Mouse (Mus musculus) myocyte (in vitro differentiated cells): ENCODE measurements around the gene Cyth2. TPM values are rescaled to one million over a fixed set of nuclear protein-coding genes. Genes with fewer than 3 reads are reported as not detected.

Experiments used
- H3K27me3 ChIP-seq: one replicate; pipeline ENCODE4 v1.6.1; 2011; ENCODE audit not compliant: control insufficient read depth, insufficient read depth, insufficient read length
- H3K36me3 ChIP-seq: one replicate; pipeline ENCODE4 v1.6.1; 2011; ENCODE audit not compliant: control insufficient read depth, insufficient read depth
- H3K4me2 ChIP-seq: one replicate; pipeline ENCODE4 v1.6.1; 2011; ENCODE audit warnings: low read depth, control low read depth
- H3K4me3 ChIP-seq: one replicate; pipeline ENCODE4 v1.5.1; 2011; ENCODE audit warnings: mild to moderate bottlenecking, control low read depth, moderate library complexity
- H3K79me2 ChIP-seq: one replicate; pipeline ENCODE4 v1.6.1; 2011; ENCODE audit not compliant: control insufficient read depth, insufficient read depth
- H3ac ChIP-seq: one replicate; pipeline ENCODE4 v1.6.1; 2011; ENCODE audit not compliant: control insufficient read depth, insufficient read length
- CEBPB ChIP-seq: IDR thresholded peaks from 2 replicates; pipeline ENCODE4 v1.6.1; 2011; ENCODE audit warnings: mild to moderate bottlenecking, moderate library complexity; ENCODE audit not compliant: poor library complexity, insufficient read depth, severe bottlenecking
- E2F4 ChIP-seq: IDR thresholded peaks from one replicate; pipeline ENCODE4 v1.6.1; 2011; ENCODE audit warnings: mild to moderate bottlenecking, control low read depth, moderate library complexity; ENCODE audit not compliant: insufficient read depth
- MAX ChIP-seq: IDR thresholded peaks from one replicate; pipeline ENCODE4 v1.6.1; 2011; ENCODE audit warnings: low read depth, mild to moderate bottlenecking, control low read depth
- MYOD1 ChIP-seq, 3 experiments: IDR thresholded peaks; one replicate each; pipeline ENCODE4 v1.6.1; 2011; ENCODE audit warnings: control low read depth in 2 of 3, low read depth in 2 of 3, mild to moderate bottlenecking in 2 of 3, moderate library complexity in 1 of 3; ENCODE audit not compliant: insufficient read length in 2 of 3, control insufficient read depth in 1 of 3
- MYOG ChIP-seq, 3 experiments: IDR thresholded peaks; one replicate each; pipeline ENCODE4 v1.6.1; 2011; ENCODE audit warnings: control low read depth in 2 of 3, low read depth in 2 of 3, mild to moderate bottlenecking in 2 of 3; ENCODE audit not compliant: insufficient read length in 2 of 3, control insufficient read depth in 1 of 3, insufficient read depth in 1 of 3
- POLR2A ChIP-seq: IDR thresholded peaks from one replicate; pipeline ENCODE4 v1.6.1; 2011; ENCODE audit warnings: low read depth, mild to moderate bottlenecking, control low read depth, moderate library complexity; ENCODE audit not compliant: insufficient read length
- POLR2AphosphoS2 ChIP-seq: IDR thresholded peaks from one replicate; pipeline ENCODE4 v1.6.1; 2011; ENCODE audit warnings: low read depth, control low read depth; ENCODE audit not compliant: insufficient read length
- REST ChIP-seq: IDR thresholded peaks from one replicate; pipeline ENCODE4 v1.6.1; 2011; ENCODE audit warnings: mild to moderate bottlenecking, control low read depth, moderate library complexity; ENCODE audit not compliant: insufficient read depth, insufficient read length
- SRF ChIP-seq: IDR thresholded peaks from one replicate; pipeline ENCODE4 v1.6.1; 2011; ENCODE audit warnings: low read depth; ENCODE audit not compliant: control insufficient read depth, insufficient read length
- TCF12 ChIP-seq: IDR thresholded peaks from one replicate; pipeline ENCODE4 v1.6.1; 2011; ENCODE audit warnings: mild to moderate bottlenecking, control low read depth; ENCODE audit not compliant: poor library complexity, insufficient read depth, severe bottlenecking
- TCF3 ChIP-seq: IDR thresholded peaks from one replicate; pipeline ENCODE4 v1.6.1; 2011; ENCODE audit warnings: low read depth, control low read depth; ENCODE audit not compliant: insufficient read length
- USF1 ChIP-seq: IDR thresholded peaks from one replicate; pipeline ENCODE4 v1.6.1; 2011; ENCODE audit warnings: low read depth, mild to moderate bottlenecking, control low read depth, moderate library complexity
- polyA plus RNA-seq: library from polyadenylated mRNA; unstranded; fragments of >200 nt; fragmentation: generic; extraction: Trizol; gene quantifications from one replicate; pipeline ENCODE4 v1.2.1, GENCODE M21; 2012; ENCODE audit warnings: missing spikeins

Cyth2 gene
- polyA plus RNA-seq, 1 experiment, result 145 TPM

GRCm38 (mm10) chr7:45765995-45766394 is 48.4 kb downstream of the Cyth2 start:
- H3K36me3 ChIP-seq, result no peaks in the 10 kb centered on the region
- H3ac ChIP-seq, result no peak overlapping the region
- no peak overlapping the region for H3K4me3 ChIP-seq
- no peak for TF ChIP-seq SRF
- TF ChIP-seq USF1, result no peak
- no peak for TF ChIP-seq E2F4
- no peak for TF ChIP-seq MYOD1 (IDR thresholded peaks at IDR 0.05; ENCODE audit: control insufficient read depth in 1 of 3, insufficient read length in 2 of 3, low read depth in 2 of 3)
- TF ChIP-seq TCF3, result no peak
- TF ChIP-seq MYOG (IDR thresholded peaks at IDR 0.05; ENCODE audit: control insufficient read depth in 1 of 3, insufficient read depth in 1 of 3, insufficient read length in 2 of 3, low read depth in 2 of 3), result no peak
- TF ChIP-seq CEBPB, result no peak
- TF ChIP-seq POLR2AphosphoS2, result no peak
- no peak for TF ChIP-seq POLR2A
- no peak for TF ChIP-seq TCF12
- no peak for TF ChIP-seq MAX
- TF ChIP-seq REST, result no peak
- H3K27me3 ChIP-seq, result no peaks in the 10 kb centered on the region
- H3K4me2 ChIP-seq, result no peak overlapping the region
- no peaks in the 10 kb centered on the region for H3K79me2 ChIP-seq

DNA sequence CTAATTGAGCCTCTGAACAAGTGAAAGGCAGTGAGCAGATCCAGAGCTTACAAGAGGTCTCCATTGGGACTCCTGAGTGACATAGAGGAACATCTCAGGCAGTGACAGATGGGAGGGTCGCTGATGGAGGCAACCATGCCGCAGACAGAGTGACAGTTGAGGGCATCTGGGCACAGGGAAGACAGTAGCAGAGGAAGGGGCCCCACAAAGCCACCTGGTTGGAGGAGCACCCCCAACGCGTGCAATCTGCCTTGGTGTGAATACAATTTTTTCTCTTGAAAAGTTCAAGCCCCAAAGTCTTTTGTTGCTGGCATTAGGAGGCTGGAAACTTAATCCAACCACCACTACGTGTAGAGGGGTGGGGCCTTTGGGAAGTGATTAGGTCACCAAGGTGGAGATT is 54.2 kb downstream of the Cyth2 start:
- Histone ChIP-seq H3K4me2 (no peak overlapping the region), H3K36me3 (no peaks in the 10 kb centered on the region), H3ac (no peak overlapping the region), H3K4me3 (no peak overlapping the region), H3K79me2 (no peaks in the 10 kb centered on the region), H3K27me3 (peaks cover 26% of the 10 kb centered on the region)
- TF ChIP-seq TCF3 (no peak), E2F4 (no peak), TCF12 (no peak), SRF (no peak), POLR2A (no peak), REST (no peak), CEBPB (no peak), MYOG (IDR thresholded peaks at IDR 0.05; ENCODE audit: control insufficient read depth in 1 of 3, insufficient read depth in 1 of 3, insufficient read length in 2 of 3, low read depth in 2 of 3) (no peak), USF1 (no peak), MAX (no peak), MYOD1 (IDR thresholded peaks at IDR 0.05; ENCODE audit: control insufficient read depth in 1 of 3, insufficient read length in 2 of 3, low read depth in 2 of 3) (no peak), POLR2AphosphoS2 (no peak)

DNA sequence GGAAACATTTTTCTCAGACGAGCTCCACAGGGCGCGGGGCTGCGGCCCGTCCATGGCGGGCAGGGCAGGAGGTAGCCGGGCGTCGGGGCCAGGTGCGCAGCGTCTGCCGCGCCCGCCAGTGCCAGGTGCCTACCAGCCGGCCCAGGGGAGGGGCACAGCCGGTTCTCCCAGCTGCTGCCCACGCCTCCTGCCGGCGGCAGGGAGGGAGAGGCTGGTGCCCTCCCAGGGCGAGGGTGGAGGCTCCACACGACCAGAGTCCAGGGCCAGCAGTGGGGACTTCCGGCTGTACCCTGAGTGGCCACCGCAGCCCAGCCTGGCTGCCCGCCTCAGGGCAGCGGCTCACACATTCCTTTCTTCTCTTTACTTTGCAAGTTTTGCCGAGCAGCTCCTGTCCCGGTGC is 55.0 kb downstream of the Cyth2 start:
- Histone ChIP-seq H3K27me3 (peaks cover 26% of the 10 kb centered on the region), H3K4me3 (no peak overlapping the region), H3K79me2 (no peaks in the 10 kb centered on the region)

More for the DNA sequence above, 55.0 kb downstream of the Cyth2 start:
- peak in 2 of 3 experiments; percentile 89 to 95 for TF ChIP-seq MYOG (IDR thresholded peaks at IDR 0.05; ENCODE audit: control insufficient read depth in 1 of 3, insufficient read depth in 1 of 3, insufficient read length in 2 of 3, low read depth in 2 of 3)
- TF ChIP-seq MAX, result no peak
- peak; percentile 54 for TF ChIP-seq TCF3
- TF ChIP-seq E2F4, result no peak
- peak in 2 of 3 experiments; percentile 61 to 91 for TF ChIP-seq MYOD1 (IDR thresholded peaks at IDR 0.05; ENCODE audit: control insufficient read depth in 1 of 3, insufficient read length in 2 of 3, low read depth in 2 of 3)
- Histone ChIP-seq H3ac (no peak overlapping the region), H3K36me3 (no peaks in the 10 kb centered on the region), H3K4me2 (peak overlapping the region; percentile 21)

Other genes with a start within 250 kb of the Cyth2 start
- gene Bcat2, start 244.4 kb downstream of the Cyth2 start, polyA plus RNA-seq, result 54.1 TPM
- gene Fgf21, start 199.1 kb downstream of the Cyth2 start, polyA plus RNA-seq, result 486 TPM
- gene Fut1, start 197.3 kb downstream of the Cyth2 start, polyA plus RNA-seq, result 3.8 TPM
- gene Izumo1, start 192.8 kb downstream of the Cyth2 start, polyA plus RNA-seq, result not detected
- gene Rasip1, start 187.1 kb downstream of the Cyth2 start, polyA plus RNA-seq, result 0.40 TPM
- 12.5 TPM for gene Mamstr, start 174.6 kb downstream of the Cyth2 start, polyA plus RNA-seq
- gene Fut2, start 148.2 kb downstream of the Cyth2 start, polyA plus RNA-seq, result 0.41 TPM
- 3.6 TPM for gene Ntn5, start 130.6 kb downstream of the Cyth2 start, polyA plus RNA-seq
- 0.41 TPM for gene Sec1, start 120.2 kb downstream of the Cyth2 start, polyA plus RNA-seq
- gene Car11, start 114.7 kb downstream of the Cyth2 start, polyA plus RNA-seq, result 3.6 TPM
- gene Dbp, start 109.5 kb downstream of the Cyth2 start, polyA plus RNA-seq, result 26.2 TPM
- gene Rpl18, start 99.1 kb downstream of the Cyth2 start, polyA plus RNA-seq, result 3,224 TPM
- gene Sphk2, start 96.6 kb downstream of the Cyth2 start, polyA plus RNA-seq, result 22.8 TPM
- gene Fam83e, start 93.4 kb downstream of the Cyth2 start, polyA plus RNA-seq, result 0.18 TPM
- gene Spaca4, start 88.8 kb downstream of the Cyth2 start, polyA plus RNA-seq, result not detected
- 0.11 TPM for gene Lmtk3, start 30.8 kb downstream of the Cyth2 start, polyA plus RNA-seq
- 0.47 TPM for gene Sult2b1, start 29.9 kb downstream of the Cyth2 start, polyA plus RNA-seq
- 0.05 TPM for gene Kcnj14, start 10.2 kb upstream of the Cyth2 start, polyA plus RNA-seq
- gene Grwd1, start 16.4 kb upstream of the Cyth2 start, polyA plus RNA-seq, result 36.2 TPM
- 132 TPM for gene Kdelr1, start 58.2 kb upstream of the Cyth2 start, polyA plus RNA-seq
- 0.65 TPM for gene Grin2d, start 63.8 kb upstream of the Cyth2 start, polyA plus RNA-seq
- gene Syngr4, start 82.1 kb upstream of the Cyth2 start, polyA plus RNA-seq, result 0.23 TPM
- gene Tmem143, start 82.4 kb upstream of the Cyth2 start, polyA plus RNA-seq, result 26.9 TPM
- 409 TPM for gene Emp3, start 106.8 kb upstream of the Cyth2 start, polyA plus RNA-seq
- 1.0 TPM for gene Ccdc114, start 109.5 kb upstream of the Cyth2 start, polyA plus RNA-seq
- not detected for gene Abcc6, start 215.7 kb upstream of the Cyth2 start, polyA plus RNA-seq
- 79.2 TPM for gene Nomo1, start 219.1 kb upstream of the Cyth2 start, polyA plus RNA-seq